Mouse (Mus musculus) layer of hippocampus, adult 8-10 months (tissue): ENCODE measurements at regions not wholly inside any gene's neighbourhood (a gene's known extent, or its start where the extent isn't known, plus 50 kb on each side); places are given as distances from the start of the nearest gene placed in this dataset.
"Not testable (repeated sequence)": the region's sequence is repeated elsewhere in the genome, so short reads cannot be mapped to it uniquely, and the experiment has no call there.

Experiments
- DNase-seq, 2 experiments: peaks; one replicate each; pipeline ENCODE4 v3.0.0; 2022; ENCODE audit warnings: low spot score in 2 of 2

- no peak for DNase-seq
These were observed 440.1 kb upstream of the Ube2e3 start for GRCm38 (mm10) chr2:78427659-78428336.

GRCm38 (mm10) chr2:78418561-78419338 is 449.2 kb upstream of the Ube2e3 start:
- no peak for DNase-seq

- DNase-seq: no peak
These were observed 451.3 kb upstream of the Ube2e3 start for GRCm38 (mm10) chr2:78416574-78417109.

GRCm38 (mm10) chr2:78412985-78413384 is 454.9 kb upstream of the Ube2e3 start:
- no peak for DNase-seq

GRCm38 (mm10) chr2:78403890-78404289 is 457.7 kb upstream of the Cwc22 start:
- DNase-seq: no peak

- DNase-seq: no peak
These were observed 453.1 kb upstream of the Cwc22 start for GRCm38 (mm10) chr2:78399236-78399635.

GRCm38 (mm10) chr2:78396924-78397323 is 450.7 kb upstream of the Cwc22 start:
- no peak for DNase-seq

GRCm38 (mm10) chr2:78393090-78393489 is 446.9 kb upstream of the Cwc22 start:
- no peak for DNase-seq

- no peak for DNase-seq
These were observed 446.2 kb upstream of the Cwc22 start for GRCm38 (mm10) chr2:78392425-78392824.

GRCm38 (mm10) chr2:78388001-78388400 is 441.8 kb upstream of the Cwc22 start:
- DNase-seq: peak; percentile 25 to 38

- DNase-seq: no peak
These were observed 435.1 kb upstream of the Cwc22 start for GRCm38 (mm10) chr2:78381234-78381633.

GRCm38 (mm10) chr2:78331736-78332475 is 385.7 kb upstream of the Cwc22 start:
- no peak for DNase-seq

- no peak for DNase-seq
These were observed 379.9 kb upstream of the Cwc22 start for GRCm38 (mm10) chr2:78326091-78326490.

- DNase-seq: no peak
These were observed 376.2 kb upstream of the Cwc22 start for GRCm38 (mm10) chr2:78322216-78322965.

GRCm38 (mm10) chr2:78311766-78312491 is 365.8 kb upstream of the Cwc22 start:
- DNase-seq: no peak

- DNase-seq: no peak
These were observed 363.2 kb upstream of the Cwc22 start for GRCm38 (mm10) chr2:78309361-78309760.

- DNase-seq: no peak
These were observed 360.7 kb upstream of the Cwc22 start for GRCm38 (mm10) chr2:78306897-78307296.

GRCm38 (mm10) chr2:78291665-78292064 is 345.5 kb upstream of the Cwc22 start:
- no peak for DNase-seq

GRCm38 (mm10) chr2:78284806-78285205 is 338.6 kb upstream of the Cwc22 start:
- no peak for DNase-seq

- no peak for DNase-seq
These were observed 337.4 kb upstream of the Cwc22 start for GRCm38 (mm10) chr2:78283605-78284004.

GRCm38 (mm10) chr2:78281846-78282245 is 335.7 kb upstream of the Cwc22 start:
- not testable (repeated sequence) for DNase-seq
